In genomic region chr11:95274613-95275012, GRCm38 (mm10) we compare ENCODE assay signal across 34 mouse cellular contexts. TPM values are rescaled to one million over a fixed set of nuclear protein-coding genes. Genes with fewer than 3 reads are reported as not detected.
DNase-seq lines count a peak whose midpoint lies in the region; ATAC-seq and TF ChIP-seq lines count a peak whose summit lies in the region.
"Had no signal": no experiment of that assay in that cellular context is flagged by ENCODE, and none has a peak within 500 bp of the region (broad histone marks: within the 10 kb centered on the region; RNA-seq: fewer than 3 reads in every experiment).

No protein-coding gene starts in this region.

- intact Hi-C loops in gastrocnemius, adult 2 months (cut with DNase I), result no loop called here

- no peak for DNase-seq in gastrocnemius, adult 2 months
- DNase-seq in gastrocnemius, adult 18-20 months (ENCODE audit: low spot score), result no peak
- peak; percentile 20 for DNase-seq in right cerebral cortex, adult 18-20 months
- no peak for DNase-seq in right cerebral cortex, postnatal 14 days
- DNase-seq in layer of hippocampus, adult 18-20 months (ENCODE audit: low spot score in 2 of 2), result no peak
- DNase-seq in adrenal gland, postnatal 4 days (ENCODE audit: low spot score in 2 of 2), result no peak
- DNase-seq in thymus, postnatal 25 days, result no peak
- DNase-seq: adrenal gland, postnatal 10 days; cerebellum, adult 9-10 months; forebrain, postnatal 0 days; heart, adult 11 months; heart, postnatal 36 days; kidney, adult 11 months; kidney, postnatal 36 days; layer of hippocampus, adult 9-11 months; left cerebral cortex, postnatal 4 days; retina, postnatal 1 day; right cerebral cortex, postnatal 4 days; thymus, postnatal 36 days had no signal

- no peak overlapping the region for H3K4me3 ChIP-seq in gastrocnemius, adult 2 months
- H3K4me3 ChIP-seq: embryonic facial prominence, embryonic 10.5 days; forebrain, embryonic 10.5 days; heart, embryonic 15.5 days; hindbrain, embryonic 13.5 days; kidney, embryonic 15.5 days; left cerebral cortex, adult 2 months; limb, embryonic 15.5 days; midbrain, embryonic 15.5 days; neural tube, embryonic 13.5 days; stomach, embryonic 15.5 days had no signal

- 0 out of 2 replicates have a peak overlapping the region, but pooled peaks have one; percentile 20 for H3K27ac ChIP-seq in gastrocnemius, adult 2 months
- H3K27ac ChIP-seq: embryonic facial prominence, embryonic 10.5 days; forebrain, embryonic 10.5 days; heart, embryonic 15.5 days; hindbrain, embryonic 13.5 days; kidney, embryonic 15.5 days; left cerebral cortex, adult 2 months; limb, embryonic 15.5 days; midbrain, embryonic 15.5 days; neural tube, embryonic 13.5 days; stomach, embryonic 15.5 days had no signal

- peak; percentile 52 for ATAC-seq in granulocyte monocyte progenitor cell, adult 5-6 weeks (replicated peaks; ENCODE audit: poor library complexity, severe bottlenecking)
- ATAC-seq: activated CD4-positive, CD25-positive, alpha-beta regulatory T cell, adult 4 months; CD4-positive, CD25-positive, alpha-beta regulatory T cell, adult 4 months; forebrain, postnatal 0 days; lung, postnatal 0 days; midbrain, embryonic 15.5 days had no signal

- TF ChIP-seq CTCF in gastrocnemius, adult 2 months (IDR thresholded peaks at IDR 0.05), result no peak

RNA-seq across cellular contexts. Expression of gene Tac4, which starts 13.3 kb away (rescaled TPM):
- not detected for total RNA-seq in gastrocnemius, adult 2 months (2021)
- total RNA-seq in gastrocnemius, adult 18-20 months (2021), result not detected
- total RNA-seq in granulocyte monocyte progenitor cell, adult 5-6 weeks (2014; fragmentation: Nextera tagmentation), result not detected in 2 replicates
- total RNA-seq in granulocyte monocyte progenitor cell, adult 5-6 weeks (2017), result not detected in 2 replicates
- total RNA-seq in layer of hippocampus, adult 18-20 months (2021), result not detected
- under 1 TPM in 1 of 2 experiments, not detected in 1; 0.22 TPM for total RNA-seq in adrenal gland, postnatal 4 days (2021)
- total RNA-seq: adrenal gland, postnatal 10 days; forebrain, postnatal 0 days; gastrocnemius, adult 8-10 months; heart, postnatal 36 days; left cerebral cortex, adult 2 months; left cerebral cortex, postnatal 4 days had no signal

RNA-seq across cellular contexts. Expression of gene Kat7, which starts 35.4 kb away (rescaled TPM):
- 10 to 100 TPM; 21.5 to 23.9 TPM for total RNA-seq in gastrocnemius, adult 2 months (2021)
- total RNA-seq in gastrocnemius, adult 18-20 months (2021), result 10 to 100 TPM; 19.7 to 23.9 TPM
- 75.0 and 78.0 TPM in 2 replicates for total RNA-seq in granulocyte monocyte progenitor cell, adult 5-6 weeks (2014; fragmentation: Nextera tagmentation)
- total RNA-seq in granulocyte monocyte progenitor cell, adult 5-6 weeks (2017), result 71.7 and 77.2 TPM in 2 replicates
- 10 to 100 TPM; 76.5 to 82.0 TPM for total RNA-seq in layer of hippocampus, adult 18-20 months (2021)
- total RNA-seq in adrenal gland, postnatal 4 days (2021), result 10 to 100 TPM; 77.8 to 80.3 TPM
